Mouse (Mus musculus): Measurements from ENCODE around the gene Lsamp.

Lsamp gene

GRCm38 (mm10) chr16:41839751-41840404 is 1855.7 kb downstream of the Lsamp start:
- no peak for ATAC-seq (ENCODE audit: insufficient number of reproducible peaks, low FRiP score, low TSS enrichment)

- peak; percentile 49 for ATAC-seq (ENCODE audit: insufficient number of reproducible peaks, low FRiP score, low TSS enrichment)
Observed at GRCm38 (mm10) chr16:41846903-41847302, 1862.7 kb downstream of the Lsamp start.

- ATAC-seq (ENCODE audit: insufficient number of reproducible peaks, low FRiP score, low TSS enrichment), result peak; percentile 93
Observed at GRCm38 (mm10) chr16:41871917-41872593, 1887.9 kb downstream of the Lsamp start.

GRCm38 (mm10) chr16:41888546-41889165 is 1904.5 kb downstream of the Lsamp start:
- ATAC-seq (ENCODE audit: insufficient number of reproducible peaks, low FRiP score, low TSS enrichment), result no peak

- ATAC-seq (ENCODE audit: insufficient number of reproducible peaks, low FRiP score, low TSS enrichment), result no peak
Observed at GRCm38 (mm10) chr16:41900783-41901182, 1916.6 kb downstream of the Lsamp start.

GRCm38 (mm10) chr16:41903654-41904053 is 1919.5 kb downstream of the Lsamp start:
- peak; percentile 79 for ATAC-seq (ENCODE audit: insufficient number of reproducible peaks, low FRiP score, low TSS enrichment)

GRCm38 (mm10) chr16:41912584-41913193 is 1928.5 kb downstream of the Lsamp start:
- ATAC-seq (ENCODE audit: insufficient number of reproducible peaks, low FRiP score, low TSS enrichment), result no peak

GRCm38 (mm10) chr16:41913346-41913745 is 1929.2 kb downstream of the Lsamp start:
- no peak for ATAC-seq (ENCODE audit: insufficient number of reproducible peaks, low FRiP score, low TSS enrichment)

- ATAC-seq (ENCODE audit: insufficient number of reproducible peaks, low FRiP score, low TSS enrichment), result no peak
Observed at GRCm38 (mm10) chr16:41916342-41916741, 1932.2 kb downstream of the Lsamp start.

GRCm38 (mm10) chr16:41917057-41917821 is 1933.1 kb downstream of the Lsamp start:
- no peak for ATAC-seq (ENCODE audit: insufficient number of reproducible peaks, low FRiP score, low TSS enrichment)

- ATAC-seq (ENCODE audit: insufficient number of reproducible peaks, low FRiP score, low TSS enrichment), result peak; percentile 29; the same call in 1 of the 2 replicates
Observed at GRCm38 (mm10) chr16:41929546-41929945, 1945.4 kb downstream of the Lsamp start.

GRCm38 (mm10) chr16:41935701-41936100 is 1951.5 kb downstream of the Lsamp start:
- no peak for ATAC-seq (ENCODE audit: insufficient number of reproducible peaks, low FRiP score, low TSS enrichment)

- no peak for ATAC-seq (ENCODE audit: insufficient number of reproducible peaks, low FRiP score, low TSS enrichment)
Observed at GRCm38 (mm10) chr16:41936908-41937595, 1952.9 kb downstream of the Lsamp start.

GRCm38 (mm10) chr16:41937596-41937990 is 1953.4 kb downstream of the Lsamp start:
- ATAC-seq (ENCODE audit: insufficient number of reproducible peaks, low FRiP score, low TSS enrichment), result no peak

GRCm38 (mm10) chr16:41938258-41938657 is 1954.1 kb downstream of the Lsamp start:
- ATAC-seq (ENCODE audit: insufficient number of reproducible peaks, low FRiP score, low TSS enrichment), result peak; percentile 46; the same call in 1 of the 2 replicates

GRCm38 (mm10) chr16:41941591-41942315 is 1957.6 kb downstream of the Lsamp start:
- ATAC-seq (ENCODE audit: insufficient number of reproducible peaks, low FRiP score, low TSS enrichment), result peak; percentile 82

- peak; percentile 49; the same call in 1 of the 2 replicates for ATAC-seq (ENCODE audit: insufficient number of reproducible peaks, low FRiP score, low TSS enrichment)
Observed at GRCm38 (mm10) chr16:41957811-41958210, 1973.7 kb downstream of the Lsamp start.

- no peak for ATAC-seq (ENCODE audit: insufficient number of reproducible peaks, low FRiP score, low TSS enrichment)
Observed at GRCm38 (mm10) chr16:41965636-41966035, 1981.5 kb downstream of the Lsamp start.

- no peak for ATAC-seq (ENCODE audit: insufficient number of reproducible peaks, low FRiP score, low TSS enrichment)
Observed at GRCm38 (mm10) chr16:41969215-41969614, 1985.1 kb downstream of the Lsamp start.
